Mouse (Mus musculus): ENCODE measurements around the gene Zfp523.

Gene Zfp523

DNA sequence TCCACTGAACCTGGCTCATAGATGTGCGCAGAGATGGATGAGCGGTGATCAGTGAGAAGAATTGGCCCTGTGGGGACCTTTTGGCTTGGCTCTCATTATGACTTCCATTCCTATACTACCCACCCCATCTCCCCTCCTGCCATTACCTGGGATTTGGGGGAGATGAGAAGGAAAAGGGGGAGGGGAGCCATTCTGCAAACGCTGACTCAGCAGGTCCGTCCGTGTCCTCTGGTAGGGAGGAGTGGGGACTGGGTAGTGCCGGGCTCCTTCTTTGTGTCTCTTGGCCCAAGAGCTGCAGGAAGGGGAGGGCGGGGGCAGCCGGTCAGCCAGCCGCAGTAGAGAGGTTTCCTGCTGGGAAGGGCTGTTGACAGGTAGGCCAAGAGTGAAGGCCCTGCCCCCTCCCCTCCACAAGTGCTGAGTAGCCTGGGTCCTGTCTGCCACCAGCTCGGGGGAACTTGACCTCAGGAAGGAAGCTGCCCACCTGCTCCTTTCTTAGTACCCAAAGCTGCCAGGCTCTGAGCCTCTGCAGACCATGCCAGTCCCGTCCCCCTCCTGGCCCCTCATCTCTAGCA, 15.5 kb upstream of the Zfp523 start:
- DNase-seq = no peak

GRCm38 (mm10) chr17:28163666-28164065, 13.3 kb upstream of the Zfp523 start:
- peak; percentile 90 for DNase-seq

- no peak for DNase-seq
Measured at GRCm38 (mm10) chr17:28170460-28171305, 6.2 kb upstream of the Zfp523 start.

DNA sequence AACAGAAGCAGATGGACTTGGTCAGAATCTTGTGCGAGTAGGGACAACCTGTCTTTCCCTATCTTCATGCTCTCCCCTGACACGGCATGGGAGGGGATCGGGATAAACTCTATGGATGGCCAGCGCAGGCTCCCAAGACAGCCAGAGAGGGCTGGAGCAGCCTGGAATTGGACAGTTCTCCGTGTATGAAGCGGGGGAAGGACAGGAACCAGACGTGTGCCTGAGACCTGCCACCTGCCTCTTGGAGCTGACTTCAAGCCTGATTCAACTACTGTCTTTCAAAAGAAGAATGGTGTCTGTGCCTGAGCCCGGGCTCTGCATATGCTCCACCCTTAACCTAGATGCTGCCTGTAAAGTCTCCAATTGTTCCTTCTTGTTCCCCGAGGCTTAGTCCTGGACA, 4.2 kb upstream of the Zfp523 start:
- DNase-seq = no peak

DNA sequence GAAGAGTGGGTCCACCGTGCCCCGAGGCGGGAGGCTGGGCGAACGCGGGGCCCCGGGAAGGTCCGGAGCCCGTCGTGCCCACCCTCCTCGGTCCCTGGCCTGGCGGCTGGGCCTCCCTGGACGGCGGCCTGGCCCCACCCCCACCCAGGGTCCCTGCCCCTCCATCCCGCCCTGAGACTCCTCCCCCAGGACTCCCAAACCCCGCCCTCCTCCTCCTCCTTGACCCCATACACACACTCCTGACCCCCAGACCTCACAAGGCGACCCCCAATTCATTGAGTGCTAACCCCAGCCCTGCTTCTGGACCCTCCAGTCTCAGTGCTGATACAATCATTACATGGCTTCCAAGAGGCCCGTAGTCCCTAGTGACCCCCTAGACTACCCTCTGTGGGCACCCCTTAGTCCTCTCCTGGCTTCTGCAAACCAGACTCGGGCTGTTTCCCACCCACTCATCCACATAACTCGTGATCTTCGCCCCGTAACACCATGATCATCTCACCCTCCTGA, 664 bp downstream of the Zfp523 start:
- DNase-seq = peak in 1 of 2 experiments; percentile 22

- no peak for DNase-seq
Measured at GRCm38 (mm10) chr17:28180331-28180730, 3.4 kb downstream of the Zfp523 start.

GRCm38 (mm10) chr17:28180783-28181544, 4.0 kb downstream of the Zfp523 start:
- no peak for DNase-seq

- no peak for DNase-seq
Measured at GRCm38 (mm10) chr17:28184971-28185638, 8.2 kb downstream of the Zfp523 start.

DNA sequence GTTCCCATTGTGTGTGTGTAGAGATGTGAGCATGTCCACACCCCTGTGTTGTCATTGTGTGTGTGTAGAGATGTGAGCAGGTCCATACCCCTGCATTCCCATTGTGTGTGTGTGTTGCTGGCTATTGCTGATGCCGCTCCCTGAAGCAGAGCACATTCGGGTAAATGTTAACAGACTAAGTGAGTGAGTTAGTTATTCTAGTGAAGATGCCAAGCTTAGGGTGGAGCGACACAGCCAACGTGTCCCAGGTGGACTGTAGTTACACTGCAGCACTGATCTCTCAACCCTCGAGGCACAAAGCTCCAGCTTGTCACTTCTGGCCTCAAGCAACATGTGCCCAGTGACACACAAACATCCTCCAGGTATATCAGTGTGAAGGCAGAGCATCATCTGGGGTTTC, 11.4 kb downstream of the Zfp523 start:
- no peak for DNase-seq

DNA sequence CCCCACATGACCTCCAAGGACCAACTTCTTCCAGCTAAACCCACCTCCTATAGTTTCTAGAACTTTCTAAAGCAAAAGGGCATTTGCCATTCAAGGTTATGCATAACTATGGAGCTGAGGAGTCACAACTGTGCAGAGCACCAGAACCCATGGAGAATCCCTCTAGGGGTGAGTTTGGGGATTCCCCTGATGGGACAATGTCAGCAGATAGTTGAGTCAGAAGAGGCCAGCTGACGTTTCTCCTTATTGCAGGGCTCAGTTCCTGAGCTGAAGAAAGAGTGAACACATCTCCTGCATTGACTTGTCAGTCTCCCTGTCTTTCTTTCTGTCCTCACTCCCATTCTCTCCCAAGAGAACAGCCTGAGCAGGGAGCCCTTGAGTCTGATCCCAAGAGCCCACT, 15.8 kb downstream of the Zfp523 start:
- DNase-seq = no peak

DNA sequence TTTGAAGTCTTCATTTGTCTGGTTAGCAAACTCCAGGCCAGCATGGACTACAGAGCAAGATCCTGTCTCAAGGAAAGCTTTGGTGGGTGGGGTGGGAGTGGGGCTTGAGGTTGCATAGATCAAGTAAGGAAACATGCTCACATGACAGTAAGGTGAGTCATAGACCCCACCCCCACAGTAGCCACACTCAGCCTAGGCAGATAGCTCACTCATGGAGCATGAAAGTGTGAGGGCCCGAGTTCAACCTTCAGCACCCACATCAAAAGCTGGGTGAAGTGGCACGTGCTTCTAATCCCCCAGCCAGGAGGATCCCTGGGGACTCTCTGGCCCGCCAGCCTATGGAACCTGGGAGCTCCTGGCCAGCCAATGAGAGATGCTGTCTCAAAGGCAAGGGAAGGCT, 16.6 kb downstream of the Zfp523 start:
- DNase-seq = no peak

DNA sequence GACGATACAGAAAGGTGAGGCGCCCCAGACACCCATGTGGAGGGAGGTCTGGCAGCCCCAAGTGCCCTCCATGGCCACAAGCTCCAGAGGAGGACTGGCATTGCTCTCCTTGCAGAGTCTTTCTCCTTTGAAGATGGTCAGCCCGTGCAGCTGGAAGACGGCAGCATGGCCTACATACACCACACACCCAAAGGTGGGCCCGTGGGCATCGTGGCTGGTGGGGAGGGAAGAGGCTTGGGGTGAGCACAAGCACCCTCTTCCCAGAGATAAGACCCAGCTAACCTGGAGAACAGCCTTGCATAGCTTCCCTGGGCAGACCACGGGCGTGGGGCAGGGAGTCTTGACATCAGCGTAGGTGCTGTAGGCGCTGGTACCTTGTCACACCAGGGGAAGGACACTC, 18.1 kb downstream of the Zfp523 start:
- no peak for DNase-seq

GRCm38 (mm10) chr17:28197646-28198045, 20.7 kb downstream of the Zfp523 start:
- DNase-seq = no peak

GRCm38 (mm10) chr17:28201982-28202381, 25.1 kb downstream of the Zfp523 start:
- no peak for DNase-seq

- peak; percentile 78 to 80 for DNase-seq
Measured at GRCm38 (mm10) chr17:28204052-28204720, 27.3 kb downstream of the Zfp523 start.

DNA sequence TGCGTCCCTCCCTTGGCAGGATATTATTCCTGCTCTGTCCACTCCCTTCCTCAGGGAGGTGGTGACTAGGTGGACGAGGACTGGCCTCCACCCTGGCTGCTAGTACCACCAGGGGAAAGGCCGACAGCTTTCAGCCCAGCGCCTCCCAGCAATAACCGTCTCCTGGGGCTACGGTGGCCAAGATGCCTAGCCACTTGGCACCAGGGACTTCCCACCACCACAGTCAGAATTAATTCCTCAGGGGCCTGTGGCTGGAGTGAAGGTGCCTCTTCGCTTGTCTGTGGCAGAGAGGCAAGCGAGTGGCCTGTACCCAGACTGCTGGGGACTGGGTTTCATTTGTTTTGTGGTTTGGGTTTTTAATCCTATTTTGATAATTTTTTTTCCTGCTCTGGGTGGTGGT, 28.5 kb downstream of the Zfp523 start:
- DNase-seq = peak; percentile 32 to 42

DNA sequence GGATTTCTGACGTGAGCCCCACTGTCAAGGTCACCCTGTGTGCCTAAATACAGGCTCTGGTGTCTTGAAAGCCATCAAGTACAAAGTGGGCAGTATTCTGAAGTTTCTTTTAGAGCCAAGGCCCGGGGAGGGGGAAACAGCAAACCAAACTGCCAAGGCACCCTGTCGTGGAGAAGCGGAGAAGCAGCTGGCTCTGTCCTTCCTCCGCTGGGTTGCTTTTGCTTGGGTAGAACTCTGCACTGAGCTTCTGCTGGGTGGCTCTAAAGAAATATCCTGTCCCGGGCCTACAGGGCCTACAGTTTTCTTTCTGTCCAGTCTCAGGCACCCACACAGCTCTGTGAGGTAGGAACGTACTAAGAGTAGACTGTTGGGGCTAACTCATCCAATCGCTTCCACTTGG, 30.2 kb downstream of the Zfp523 start:
- no peak for DNase-seq

- DNase-seq = peak; percentile 83 to 84
Measured at GRCm38 (mm10) chr17:28207591-28208313, 30.8 kb downstream of the Zfp523 start, which contains the start of gene Def6. Gene Def6 (plus strand): TSS chr17:28207778.

GRCm38 (mm10) chr17:28208314-28208612, 31.3 kb downstream of the Zfp523 start:
- no peak for DNase-seq

- peak; percentile 36 to 41 for DNase-seq
Measured at GRCm38 (mm10) chr17:28209457-28210110, 32.7 kb downstream of the Zfp523 start.

- peak; percentile 80 to 86 for DNase-seq
Measured at GRCm38 (mm10) chr17:28211921-28212341, 35.0 kb downstream of the Zfp523 start.

All from B cell, adult 2 months (primary cell).